Mouse (Mus musculus) limb, embryonic 14.5 days (tissue): ENCODE measurements around the gene D6Wsu163e. TPM values are rescaled to one million over a fixed set of nuclear protein-coding genes. Genes with fewer than 3 reads are reported as not detected.
A peak's percentile ranks its signal among the peaks of the same experiment; 100 is the strongest.

Source experiments
- ATAC-seq: fragments of 200-750 bp; cut with Nextera tagmentation; 2 replicates; pipeline ENCODE4 v1.8.0; 2017; ENCODE audit warnings: low read depth, moderate number of reproducible peaks, moderate TSS enrichment; ENCODE audit not compliant: low FRiP score
- DNase-seq: peaks from one replicate; pipeline ENCODE4 v3.0.0-alpha.2; 2015; ENCODE audit warnings: low spot score
- H3K27ac ChIP-seq: fragments of 300-500 bp; sonication (generic); replicated peaks from 2 replicates; pipeline ENCODE4 v1.5.1; 2014; ENCODE audit warnings: low read depth, mild to moderate bottlenecking, low read length, moderate library complexity, mixed read lengths
- H3K27me3 ChIP-seq: fragments of 300-500 bp; sonication (generic); 2 replicates; pipeline ENCODE4 v1.6.1; 2014; ENCODE audit warnings: low read length, mixed read lengths; ENCODE audit not compliant: control insufficient read depth, insufficient read depth
- H3K36me3 ChIP-seq: fragments of 300-500 bp; sonication (generic); 2 replicates; pipeline ENCODE4 v1.6.1; 2014; ENCODE audit warnings: mild to moderate bottlenecking, low read length, moderate library complexity, mixed read lengths; ENCODE audit not compliant: control insufficient read depth, insufficient read depth
- H3K4me1 ChIP-seq: fragments of 300-500 bp; sonication (generic); 2 replicates; pipeline ENCODE4 v1.6.1; 2014; ENCODE audit warnings: antibody characterized with exemption, low read length, mixed read lengths; ENCODE audit not compliant: control insufficient read depth, insufficient read depth
- H3K4me2 ChIP-seq: fragments of 300-500 bp; sonication (generic); replicated peaks from 2 replicates; pipeline ENCODE4 v1.6.1; 2014; ENCODE audit warnings: low read depth, mild to moderate bottlenecking, low read length, moderate library complexity; ENCODE audit not compliant: severe bottlenecking
- H3K4me3 ChIP-seq: fragments of 300-500 bp; sonication (generic); replicated peaks from 2 replicates; pipeline ENCODE4 v1.5.1; 2014; ENCODE audit warnings: low read length
- H3K9ac ChIP-seq: fragments of 300-500 bp; sonication (generic); 2 replicates; pipeline ENCODE4 v1.6.1; 2014; ENCODE audit warnings: mild to moderate bottlenecking, low read depth, low read length, moderate library complexity; ENCODE audit not compliant: severe bottlenecking
- H3K9me3 ChIP-seq: fragments of 300-500 bp; sonication (generic); 2 replicates; pipeline ENCODE4 v1.6.1; 2016; ENCODE audit warnings: low read length; ENCODE audit not compliant: control insufficient read depth
- POLR2A ChIP-seq: fragments of 200-500 bp; IDR thresholded peaks from 2 replicates; pipeline ENCODE4 v1.8.0; 2012; ENCODE audit warnings: inconsistent platforms, mild to moderate bottlenecking, moderate library complexity, borderline replicate concordance; ENCODE audit not compliant: insufficient read depth, insufficient read length; ENCODE audit errors: extremely low read depth
- WGBS: fragments of 180-500 bp; shearing (Covaris S2); extraction: QIAGEN DNeasy Blood & Tissue Kit; methylation state at CpG from one replicate; pipeline ENCODE4 v1.1.7; 2014; 5-methylcytosine and 5-hydroxymethylcytosine counted together
- polyA plus RNA-seq, 2 experiments: library from polyadenylated mRNA; depleted of rRNA in 1 of 2; stranded (reverse) in 1 of 2; unstranded in 1 of 2; fragments of >200 nt; fragmentation: Nextera tagmentation in 1 of 2; extraction: Ambion mirVana in 1 of 2; gene quantifications; 2 replicates each; pipeline versions ENCODE4 v1.2.1 to v1.2.3; 2012 to 2014

Gene D6Wsu163e
- polyA plus RNA-seq, 2 experiments, result 12.2 to 12.4 TPM

GRCm38 (mm10) chr6:126921111-126921881 lies 18.5 kb upstream of the D6Wsu163e start, which contains the start of gene Dyrk4:
Gene Dyrk4 (minus strand): TSS chr6:126921839.
- peak; percentile 9 for DNase-seq
- TF ChIP-seq POLR2A, result no peak
- Histone ChIP-seq H3K9ac (peak within 1 kb of the TSS; percentile 34), H3K27me3 (no peaks in the 10 kb centered on the region), H3K4me3 (no peak within 1 kb of the TSS), H3K9me3 (no peaks in the 10 kb centered on the region), H3K4me1 (no peaks in the 10 kb centered on the region), H3K4me2 (peak within 1 kb of the TSS; percentile 34), H3K36me3 (peaks cover 27% of the 10 kb centered on the region), H3K27ac (no peak within 1 kb of the TSS)
- ATAC-seq, result 0 out of 2 replicates have a peak, but pooled peaks have one; percentile 19
- WGBS, result 19% methylated on average over 21 of the region's 21 CpGs

GRCm38 (mm10) chr6:126932896-126933295 lies 6.9 kb upstream of the D6Wsu163e start:
- H3K9me3 ChIP-seq, result no peaks in the 10 kb centered on the region
- no peak for DNase-seq
- H3K27ac ChIP-seq, result no peak overlapping the region
- H3K9ac ChIP-seq, result no peak overlapping the region
- no peaks in the 10 kb centered on the region for H3K27me3 ChIP-seq
- WGBS, result 62% methylated on average over 2 of the region's 2 CpGs
- H3K4me2 ChIP-seq, result no peak overlapping the region
- ATAC-seq, result no peak
- H3K4me3 ChIP-seq, result no peak overlapping the region
- TF ChIP-seq POLR2A, result no peak
- H3K36me3 ChIP-seq, result peaks cover 26% of the 10 kb centered on the region
- H3K4me1 ChIP-seq, result no peaks in the 10 kb centered on the region

- Histone ChIP-seq H3K4me1 (peaks cover 10% of the 10 kb centered on the region), H3K9me3 (no peaks in the 10 kb centered on the region), H3K27me3 (no peaks in the 10 kb centered on the region), H3K36me3 (peaks cover 8% of the 10 kb centered on the region; the same call in 1 of the 2 replicates), H3K27ac (no peak overlapping the region), H3K4me3 (peak overlapping the region; percentile 72), H3K4me2 (peak overlapping the region; percentile 92), H3K9ac (peak overlapping the region; percentile 72; the same call in 1 of the 2 replicates)
- no peak for DNase-seq
- ATAC-seq, result no peak
- 84% methylated on average over 2 of the region's 2 CpGs for whole genome bisulfite sequencing
- no peak for TF ChIP-seq POLR2A
Observed at GRCm38 (mm10) chr6:126938047-126938446, 1.7 kb upstream of the D6Wsu163e start.

GRCm38 (mm10) chr6:126938853-126939486 lies 792 bp upstream of the D6Wsu163e start:
- ATAC-seq (peak; percentile 1; the same call in 1 of the 2 replicates), DNase-seq (no peak)
- peak overlapping the region; percentile 52; the same call in 1 of the 2 replicates for H3K27ac ChIP-seq

GRCm38 (mm10) chr6:126940451-126940850 lies 689 bp downstream of the D6Wsu163e start:
- no peak for DNase-seq
- no peak for ATAC-seq

More at GRCm38 (mm10) chr6:126938853-126939486, 792 bp upstream of the D6Wsu163e start:
- Histone ChIP-seq H3K9ac (peak overlapping the region; percentile 72), H3K4me2 (peak overlapping the region; percentile 92), H3K27me3 (no peaks in the 10 kb centered on the region), H3K4me1 (peaks cover 10% of the 10 kb centered on the region), H3K9me3 (no peaks in the 10 kb centered on the region), H3K36me3 (peaks cover 2% of the 10 kb centered on the region; the same call in 1 of the 2 replicates), H3K4me3 (peak overlapping the region; percentile 72)
- 0 out of 2 replicates have a peak, but pooled peaks have one; percentile 41 for TF ChIP-seq POLR2A
- WGBS, result under 1% methylated on average over 28 of the region's 31 CpGs

More at GRCm38 (mm10) chr6:126940451-126940850, 689 bp downstream of the D6Wsu163e start:
- no peaks in the 10 kb centered on the region for H3K9me3 ChIP-seq
- H3K27ac ChIP-seq, result no peak overlapping the region
- H3K36me3 ChIP-seq, result peaks cover 9% of the 10 kb centered on the region
- peak overlapping the region; percentile 92 for H3K4me2 ChIP-seq
- WGBS, result 5% methylated on average over 5 of the region's 5 CpGs
- peaks cover 10% of the 10 kb centered on the region for H3K4me1 ChIP-seq
- no peak overlapping the region for H3K9ac ChIP-seq
- no peak for TF ChIP-seq POLR2A
- peak overlapping the region; percentile 72 for H3K4me3 ChIP-seq
- H3K27me3 ChIP-seq, result no peaks in the 10 kb centered on the region
